Mouse (Mus musculus) heart, adult 2 months (tissue): ENCODE measurements at regions not wholly inside any gene's neighbourhood (a gene's known extent, or its start where the extent isn't known, plus 50 kb on each side); places are given as distances from the start of the nearest gene placed in this dataset.
A peak's percentile ranks its signal among the peaks of the same experiment; 100 is the strongest.

Source experiments
- DNase-seq, 2 experiments: peaks; one replicate each; pipeline ENCODE4 v3.0.0; 2021
- H3K27ac ChIP-seq: fragments of 200-600 bp; 2 replicates; pipeline ENCODE4 v1.8.1; 2022
- H3K27me3 ChIP-seq: fragments of 200-500 bp; 2 replicates; pipeline ENCODE4 v1.6.1; 2012; ENCODE audit warnings: mild to moderate bottlenecking, low read length, inconsistent platforms, mixed read lengths; ENCODE audit not compliant: control insufficient read depth, insufficient read depth
- H3K36me3 ChIP-seq: fragments of 200-500 bp; 2 replicates; pipeline ENCODE4 v1.6.1; 2012; ENCODE audit warnings: low read length, inconsistent platforms; ENCODE audit not compliant: control insufficient read depth, insufficient read depth
- H3K4me1 ChIP-seq: fragments of 200-500 bp; 2 replicates; pipeline ENCODE4 v1.6.1; 2011; ENCODE audit warnings: low read length; ENCODE audit not compliant: control insufficient read depth, insufficient read depth
- H3K4me3 ChIP-seq: fragments of 200-600 bp; 2 replicates; pipeline ENCODE4 v1.8.1; 2022
- H3K79me2 ChIP-seq: fragments of 200-500 bp; replicated peaks from 2 replicates; pipeline ENCODE4 v1.6.1; 2012; ENCODE audit warnings: mild to moderate bottlenecking, inconsistent platforms, low read length, moderate library complexity, mixed read lengths; ENCODE audit not compliant: control insufficient read depth, insufficient read depth
- H3K9ac ChIP-seq: fragments of 200-500 bp; 2 replicates; pipeline ENCODE4 v1.6.1; 2012; ENCODE audit warnings: low read depth, mild to moderate bottlenecking, control low read depth, inconsistent platforms, low read length, mixed read lengths
- CTCF ChIP-seq: fragments of 200-600 bp; IDR thresholded peaks from 2 replicates; pipeline ENCODE4 v1.8.1; 2022; ENCODE audit warnings: antibody characterized with exemption, mild to moderate bottlenecking, moderate library complexity
- EP300 ChIP-seq: fragments of 200-500 bp; IDR thresholded peaks from 2 replicates; pipeline ENCODE4 v1.6.1; 2011; ENCODE audit warnings: low read depth, low read length, control low read depth; ENCODE audit not compliant: insufficient read depth
- POLR2A ChIP-seq: fragments of 200-500 bp; IDR thresholded peaks from 2 replicates; pipeline ENCODE4 v1.6.1; 2011; ENCODE audit warnings: mild to moderate bottlenecking, low read depth, low read length, control low read depth; ENCODE audit not compliant: insufficient read depth
- WGBS: fragments of 180-500 bp; shearing (Covaris S2); methylation state at CpG from one replicate; pipeline ENCODE4 v1.1.7; 2018; 5-methylcytosine and 5-hydroxymethylcytosine counted together
- intact Hi-C: fragments of 180-260 bp; cut with DNase I; formaldehyde crosslinking; loops from one replicate; pipeline ENCODE4 v1.15.1; 2025

- H3K79me2 ChIP-seq: no peaks in the 10 kb centered on the region
- H3K9ac ChIP-seq: no peak overlapping the region
- no peaks in the 10 kb centered on the region for H3K27me3 ChIP-seq
- WGBS: 76% methylated on average over 2 of the region's 2 CpGs
- TF ChIP-seq POLR2A: no peak
- no peak for TF ChIP-seq EP300
- DNase-seq: no peak
- intact Hi-C loops: loop anchor here (2.0 kb wide), 1 partner anchor 524 kb away; no protein-coding TSS in a partner anchor
- no peak overlapping the region for H3K27ac ChIP-seq
- no peaks in the 10 kb centered on the region for H3K4me1 ChIP-seq
- no peak overlapping the region for H3K4me3 ChIP-seq
- no peaks in the 10 kb centered on the region for H3K36me3 ChIP-seq
Measured at GRCm38 (mm10) chr3:81482742-81483141, 446.5 kb downstream of the Pdgfc start.

- Histone ChIP-seq H3K9ac (no peak overlapping the region), H3K4me3 (no peak overlapping the region), H3K27me3 (no peaks in the 10 kb centered on the region), H3K4me1 (no peaks in the 10 kb centered on the region), H3K79me2 (no peaks in the 10 kb centered on the region), H3K36me3 (no peaks in the 10 kb centered on the region), H3K27ac (no peak overlapping the region)
- TF ChIP-seq CTCF (peak; percentile 56), EP300 (no peak), POLR2A (no peak)
- 47% methylated on average over 2 of the region's 2 CpGs for WGBS
- no peak for DNase-seq
- intact Hi-C loops: loop anchor here (2.0 kb wide), 1 partner anchor 525 kb away; no protein-coding TSS in a partner anchor
Measured at GRCm38 (mm10) chr3:81483363-81483762, 447.1 kb downstream of the Pdgfc start.

GRCm38 (mm10) chr3:81505316-81505715 is 427.1 kb upstream of the Ctso start:
- no peak overlapping the region for H3K4me3 ChIP-seq
- TF ChIP-seq POLR2A (no peak), CTCF (no peak), EP300 (no peak)
- H3K4me1 ChIP-seq: no peaks in the 10 kb centered on the region
- no peaks in the 10 kb centered on the region for H3K36me3 ChIP-seq
- H3K27me3 ChIP-seq: no peaks in the 10 kb centered on the region
- intact Hi-C loops: no loop called here
- no peak overlapping the region for H3K9ac ChIP-seq
- H3K79me2 ChIP-seq: no peaks in the 10 kb centered on the region
- WGBS: 71% methylated on average over 1 of the region's 1 CpGs
- H3K27ac ChIP-seq: no peak overlapping the region
- no peak for DNase-seq

GRCm38 (mm10) chr3:81508611-81509010 is 423.8 kb upstream of the Ctso start:
- no peak overlapping the region for H3K27ac ChIP-seq
- TF ChIP-seq CTCF (no peak), EP300 (no peak), POLR2A (no peak)
- no peaks in the 10 kb centered on the region for H3K79me2 ChIP-seq
- H3K4me3 ChIP-seq: no peak overlapping the region
- H3K36me3 ChIP-seq: no peaks in the 10 kb centered on the region
- WGBS: 74% methylated on average over 2 of the region's 2 CpGs
- H3K9ac ChIP-seq: no peak overlapping the region
- no peaks in the 10 kb centered on the region for H3K4me1 ChIP-seq
- no peaks in the 10 kb centered on the region for H3K27me3 ChIP-seq
- intact Hi-C loops: no loop called here
- no peak for DNase-seq

- H3K4me1 ChIP-seq: no peaks in the 10 kb centered on the region
- no peaks in the 10 kb centered on the region for H3K27me3 ChIP-seq
- WGBS: 79% methylated on average over 4 of the region's 4 CpGs
- no peak overlapping the region for H3K4me3 ChIP-seq
- TF ChIP-seq EP300 (no peak), POLR2A (no peak), CTCF (no peak)
- intact Hi-C loops: no loop called here
- no peaks in the 10 kb centered on the region for H3K36me3 ChIP-seq
- no peak overlapping the region for H3K9ac ChIP-seq
- no peak for DNase-seq
- no peak overlapping the region for H3K27ac ChIP-seq
- H3K79me2 ChIP-seq: no peaks in the 10 kb centered on the region
Measured at GRCm38 (mm10) chr3:81521804-81522203, 410.6 kb upstream of the Ctso start.

- TF ChIP-seq EP300: no peak
- no peak for TF ChIP-seq CTCF
- TF ChIP-seq POLR2A: no peak
- intact Hi-C loops: no loop called here
- no peaks in the 10 kb centered on the region for H3K4me1 ChIP-seq
- no peaks in the 10 kb centered on the region for H3K79me2 ChIP-seq
- no peak overlapping the region for H3K27ac ChIP-seq
- 81% methylated on average over 1 of the region's 1 CpGs for WGBS
- no peak overlapping the region for H3K9ac ChIP-seq
- H3K27me3 ChIP-seq: no peaks in the 10 kb centered on the region
- no peaks in the 10 kb centered on the region for H3K36me3 ChIP-seq
- DNase-seq: no peak
- no peak overlapping the region for H3K4me3 ChIP-seq
Measured at GRCm38 (mm10) chr3:81530872-81531271, 401.5 kb upstream of the Ctso start.
